Mouse (Mus musculus): ENCODE data around the gene Sh3gl2.

- no peak for TF ChIP-seq CTCF (IDR thresholded peaks at IDR 0.05; ENCODE audit: low read depth, low read length)
- TF ChIP-seq POLR2A (IDR thresholded peaks at IDR 0.05; ENCODE audit: insufficient read depth, low read length) = no peak
Observed at GRCm38 (mm10) chr4:85336356-85336755, 131.4 kb downstream of the Sh3gl2 start.
